Mouse (Mus musculus) neural tube, embryonic 15.5 days (tissue): Measurements from ENCODE around the gene Myh2. TPM values are rescaled to one million over a fixed set of nuclear protein-coding genes. Genes with fewer than 3 reads are reported as not detected.

Experiments used
- ATAC-seq: fragments of 200-750 bp; cut with Nextera tagmentation; 2 replicates; pipeline ENCODE4 v1.8.0; 2017; ENCODE audit warnings: mild to moderate bottlenecking, moderate TSS enrichment, moderate library complexity; ENCODE audit not compliant: low FRiP score
- H3K27ac ChIP-seq: fragments of 300-500 bp; sonication (generic); replicated peaks from 2 replicates; pipeline ENCODE4 v1.5.1; 2015; ENCODE audit warnings: mild to moderate bottlenecking, inconsistent platforms
- H3K27me3 ChIP-seq: fragments of 300-500 bp; sonication (generic); replicated peaks from 2 replicates; pipeline ENCODE4 v1.6.1; 2015; ENCODE audit warnings: inconsistent platforms
- H3K36me3 ChIP-seq: fragments of 300-500 bp; sonication (generic); 2 replicates; pipeline ENCODE4 v1.6.1; 2015; ENCODE audit warnings: inconsistent platforms
- H3K4me1 ChIP-seq: fragments of 300-500 bp; sonication (generic); 2 replicates; pipeline ENCODE4 v1.6.1; 2015; ENCODE audit warnings: inconsistent platforms
- H3K4me2 ChIP-seq: fragments of 300-500 bp; sonication (generic); 2 replicates; pipeline ENCODE4 v1.6.1; 2015; ENCODE audit warnings: inconsistent platforms, mild to moderate bottlenecking, moderate library complexity
- H3K4me3 ChIP-seq: fragments of 300-500 bp; sonication (generic); replicated peaks from 2 replicates; pipeline ENCODE4 v1.5.1; 2015; ENCODE audit warnings: mild to moderate bottlenecking, inconsistent platforms
- H3K9ac ChIP-seq: fragments of 300-500 bp; sonication (generic); replicated peaks from 2 replicates; pipeline ENCODE4 v1.6.1; 2015; ENCODE audit warnings: mild to moderate bottlenecking, inconsistent platforms
- H3K9me3 ChIP-seq: fragments of 300-500 bp; sonication (generic); replicated peaks from 2 replicates; pipeline ENCODE4 v1.6.1; 2016; ENCODE audit warnings: inconsistent platforms
- WGBS: fragments of 180-500 bp; shearing (Covaris S2); methylation state at CpG from one replicate; pipeline ENCODE4 v1.1.7; 2015; ENCODE audit warnings: mixed read lengths; 5-methylcytosine and 5-hydroxymethylcytosine counted together
- polyA plus RNA-seq: library from polyadenylated mRNA; unstranded; fragments of >200 nt; fragmentation: Nextera tagmentation; extraction: Ambion mirVana; gene quantifications from 2 replicates; pipeline ENCODE4 v1.2.1, GENCODE M21; 2015

The Myh2 gene
- polyA plus RNA-seq, 1 experiment from 2014 or later: 0.20 TPM

- H3K9me3 ChIP-seq: no peaks in the 10 kb centered on the region
- 73% methylated on average over 6 of the region's 6 CpGs for WGBS
- H3K27ac ChIP-seq: no peak overlapping the region
- no peak overlapping the region for H3K4me2 ChIP-seq
- H3K4me1 ChIP-seq: no peaks in the 10 kb centered on the region
- H3K27me3 ChIP-seq: no peaks in the 10 kb centered on the region
- H3K4me3 ChIP-seq: no peak overlapping the region
- H3K36me3 ChIP-seq: no peaks in the 10 kb centered on the region
- no peak overlapping the region for H3K9ac ChIP-seq
- ATAC-seq: no peak
These were observed 26.1 kb upstream of the Myh2 start for GRCm38 (mm10) chr11:67144559-67145265.

GRCm38 (mm10) chr11:67145482-67146408 lies 25.1 kb upstream of the Myh2 start:
- Histone ChIP-seq H3K27me3 (no peaks in the 10 kb centered on the region), H3K4me2 (no peak overlapping the region), H3K9me3 (no peaks in the 10 kb centered on the region), H3K36me3 (no peaks in the 10 kb centered on the region), H3K4me3 (no peak overlapping the region), H3K27ac (no peak overlapping the region), H3K4me1 (no peaks in the 10 kb centered on the region), H3K9ac (no peak overlapping the region)
- ATAC-seq: no peak
- 90% methylated on average over 5 of the region's 5 CpGs for WGBS

- ATAC-seq: no peak
- Histone ChIP-seq H3K36me3 (no peaks in the 10 kb centered on the region), H3K27me3 (no peaks in the 10 kb centered on the region), H3K4me1 (no peaks in the 10 kb centered on the region), H3K27ac (no peak overlapping the region), H3K4me2 (no peak overlapping the region), H3K9me3 (no peaks in the 10 kb centered on the region), H3K4me3 (no peak overlapping the region), H3K9ac (no peak overlapping the region)
- 94% methylated on average over 4 of the region's 4 CpGs for WGBS
These were observed 24.2 kb upstream of the Myh2 start for GRCm38 (mm10) chr11:67146409-67147282.

GRCm38 (mm10) chr11:67147283-67147921 lies 23.4 kb upstream of the Myh2 start:
- Histone ChIP-seq H3K9me3 (no peaks in the 10 kb centered on the region), H3K27ac (no peak overlapping the region), H3K9ac (no peak overlapping the region), H3K4me1 (no peaks in the 10 kb centered on the region), H3K4me2 (no peak overlapping the region), H3K27me3 (no peaks in the 10 kb centered on the region), H3K4me3 (no peak overlapping the region), H3K36me3 (no peaks in the 10 kb centered on the region)
- 95% methylated on average over 12 of the region's 12 CpGs for WGBS
- no peak for ATAC-seq

GRCm38 (mm10) chr11:67148286-67149012 lies 22.4 kb upstream of the Myh2 start:
- Histone ChIP-seq H3K27ac (no peak overlapping the region), H3K36me3 (no peaks in the 10 kb centered on the region), H3K9ac (no peak overlapping the region), H3K27me3 (no peaks in the 10 kb centered on the region), H3K4me1 (peaks cover 4% of the 10 kb centered on the region), H3K9me3 (no peaks in the 10 kb centered on the region), H3K4me3 (no peak overlapping the region), H3K4me2 (no peak overlapping the region)
- no peak for ATAC-seq
- 92% methylated on average over 4 of the region's 4 CpGs for WGBS

- Histone ChIP-seq H3K9ac (no peak overlapping the region), H3K9me3 (no peaks in the 10 kb centered on the region), H3K27ac (no peak overlapping the region), H3K4me1 (peaks cover 4% of the 10 kb centered on the region), H3K4me2 (no peak overlapping the region), H3K36me3 (no peaks in the 10 kb centered on the region), H3K4me3 (no peak overlapping the region), H3K27me3 (no peaks in the 10 kb centered on the region)
- 88% methylated on average over 2 of the region's 2 CpGs for WGBS
- ATAC-seq: no peak
These were observed 20.6 kb upstream of the Myh2 start for GRCm38 (mm10) chr11:67150237-67150636.

- Histone ChIP-seq H3K9ac (no peak overlapping the region), H3K4me1 (peaks cover 4% of the 10 kb centered on the region), H3K27me3 (no peaks in the 10 kb centered on the region), H3K4me2 (no peak overlapping the region), H3K9me3 (no peaks in the 10 kb centered on the region), H3K27ac (no peak overlapping the region), H3K36me3 (no peaks in the 10 kb centered on the region), H3K4me3 (no peak overlapping the region)
- 69% methylated on average over 3 of the region's 3 CpGs for WGBS
- no peak for ATAC-seq
These were observed 19.7 kb upstream of the Myh2 start for GRCm38 (mm10) chr11:67151159-67151558.

- WGBS: 90% methylated on average over 16 of the region's 16 CpGs
- no peak for ATAC-seq
- H3K9me3 ChIP-seq: no peaks in the 10 kb centered on the region
- no peak overlapping the region for H3K4me3 ChIP-seq
- no peak overlapping the region for H3K9ac ChIP-seq
- H3K27me3 ChIP-seq: no peaks in the 10 kb centered on the region
- H3K4me1 ChIP-seq: peaks cover 4% of the 10 kb centered on the region
- H3K4me2 ChIP-seq: no peak overlapping the region
- no peaks in the 10 kb centered on the region for H3K36me3 ChIP-seq
- H3K27ac ChIP-seq: no peak overlapping the region
These were observed 18.9 kb upstream of the Myh2 start for GRCm38 (mm10) chr11:67151651-67152630.

GRCm38 (mm10) chr11:67153123-67153522 lies 17.7 kb upstream of the Myh2 start:
- no peaks in the 10 kb centered on the region for H3K9me3 ChIP-seq
- no peak overlapping the region for H3K4me2 ChIP-seq
- H3K4me1 ChIP-seq: peaks cover 4% of the 10 kb centered on the region
- H3K27ac ChIP-seq: no peak overlapping the region
- no peak overlapping the region for H3K9ac ChIP-seq
- 4% methylated on average over 1 of the region's 1 CpGs for WGBS
- no peaks in the 10 kb centered on the region for H3K36me3 ChIP-seq
- ATAC-seq: no peak
- no peak overlapping the region for H3K4me3 ChIP-seq
- no peaks in the 10 kb centered on the region for H3K27me3 ChIP-seq

- Histone ChIP-seq H3K4me1 (peaks cover 4% of the 10 kb centered on the region), H3K9me3 (no peaks in the 10 kb centered on the region), H3K4me3 (no peak overlapping the region), H3K36me3 (no peaks in the 10 kb centered on the region), H3K4me2 (no peak overlapping the region), H3K9ac (no peak overlapping the region), H3K27ac (no peak overlapping the region), H3K27me3 (no peaks in the 10 kb centered on the region)
- 71% methylated on average over 1 of the region's 1 CpGs for WGBS
- no peak for ATAC-seq
These were observed 17.0 kb upstream of the Myh2 start for GRCm38 (mm10) chr11:67153843-67154242.
